Mouse (Mus musculus) fibroblast of lung, adult 2 months (primary cell): ENCODE data around the gene Srrt.

Source experiments
- DNase-seq: peaks from one replicate; pipeline ENCODE4 v3.0.0-alpha.2; 2011; ENCODE audit warnings: low read depth

Srrt gene

GRCm38 (mm10) chr5:137307071-137307912 is at the start of gene Srrt:
TSS of gene Srrt (minus strand) at chr5:137307674.
- peak; percentile 93 for DNase-seq

- no peak for DNase-seq
Measured at GRCm38 (mm10) chr5:137354091-137354490, 46.6 kb upstream of the Srrt start.

- DNase-seq, result no peak
Measured at GRCm38 (mm10) chr5:137352011-137352975, 44.8 kb upstream of the Srrt start.

- DNase-seq, result no peak
Measured at GRCm38 (mm10) chr5:137351394-137351793, 43.9 kb upstream of the Srrt start.

- DNase-seq, result no peak
Measured at GRCm38 (mm10) chr5:137351058-137351380, 43.5 kb upstream of the Srrt start.

- DNase-seq, result no peak
Measured at GRCm38 (mm10) chr5:137350205-137351057, 43.0 kb upstream of the Srrt start.

GRCm38 (mm10) chr5:137349384-137350204 is 42.1 kb upstream of the Srrt start, which contains the start of gene Ephb4:
TSS of gene Ephb4 (plus strand) at chr5:137350109.
- peak; percentile 88 for DNase-seq

GRCm38 (mm10) chr5:137348482-137349383 is 41.3 kb upstream of the Srrt start:
- DNase-seq, result no peak

GRCm38 (mm10) chr5:137347856-137348255 is 40.4 kb upstream of the Srrt start:
- DNase-seq, result no peak

GRCm38 (mm10) chr5:137346983-137347382 is 39.5 kb upstream of the Srrt start:
- no peak for DNase-seq

- no peak for DNase-seq
Measured at GRCm38 (mm10) chr5:137346388-137346787, 38.9 kb upstream of the Srrt start.

- DNase-seq, result no peak
Measured at GRCm38 (mm10) chr5:137345821-137346220, 38.3 kb upstream of the Srrt start.

GRCm38 (mm10) chr5:137343869-137344268 is 36.4 kb upstream of the Srrt start:
- no peak for DNase-seq

- no peak for DNase-seq
Measured at GRCm38 (mm10) chr5:137343412-137343811, 35.9 kb upstream of the Srrt start.

GRCm38 (mm10) chr5:137342407-137343012 is 35.0 kb upstream of the Srrt start:
- DNase-seq, result no peak

- no peak for DNase-seq
Measured at GRCm38 (mm10) chr5:137340222-137340621, 32.7 kb upstream of the Srrt start.

- DNase-seq, result no peak
Measured at GRCm38 (mm10) chr5:137339290-137339979, 32.0 kb upstream of the Srrt start.

- no peak for DNase-seq
Measured at GRCm38 (mm10) chr5:137338663-137339289, 31.3 kb upstream of the Srrt start.
